Mouse (Mus musculus) CH12.LX (cell line): ENCODE data around the gene Chst15. TPM values are rescaled to one million over a fixed set of nuclear protein-coding genes. Genes with fewer than 3 reads are reported as not detected.

Source experiments
- DNase-seq: peaks from one replicate; pipeline ENCODE4 v3.0.0-alpha.2; 2013; ENCODE audit errors: extremely low read depth
- H3K27ac ChIP-seq: 2 replicates; pipeline ENCODE4 v1.5.1; 2012; ENCODE audit warnings: low read depth, mild to moderate bottlenecking, control low read depth, moderate library complexity; ENCODE audit not compliant: insufficient read depth
- H3K27me3 ChIP-seq: replicated peaks from 2 replicates; pipeline ENCODE3; 2012; ENCODE audit warnings: inconsistent platforms
- H3K36me3 ChIP-seq, 2 experiments: replicated peaks in 1 of 2; 2 replicates each; pipeline versions ENCODE3 to v1.6.1; 2012; ENCODE audit warnings: inconsistent platforms in 1 of 2, low read length in 1 of 2, mild to moderate bottlenecking in 1 of 2, mixed read lengths in 1 of 2, moderate library complexity in 1 of 2; ENCODE audit not compliant: control insufficient read depth in 1 of 2, insufficient read depth in 1 of 2
- H3K4me1 ChIP-seq, 2 experiments: 2 replicates each; pipeline ENCODE4 v1.6.1; 2012; ENCODE audit warnings: inconsistent platforms in 1 of 2, moderate library complexity in 1 of 2; ENCODE audit not compliant: insufficient read depth in 2 of 2, control insufficient read depth in 1 of 2
- H3K4me2 ChIP-seq: 2 replicates; pipeline ENCODE4 v1.6.1; 2012; ENCODE audit warnings: low read depth, mild to moderate bottlenecking, control low read depth; ENCODE audit not compliant: poor library complexity, insufficient read depth, severe bottlenecking
- H3K4me3 ChIP-seq, 3 experiments: fragments of 150-350 bp in 1 of 3; sonication (generic) in 1 of 3; replicated peaks in 1 of 3; 2 replicates each; pipeline versions ENCODE3 to v1.5.1; 2011 to 2012; ENCODE audit warnings: low read depth in 2 of 3, low read length in 2 of 3, mild to moderate bottlenecking in 2 of 3, moderate library complexity in 2 of 3, control low read depth in 1 of 3, improper control_type of control experiment in 1 of 3, inconsistent platforms in 1 of 3, mixed read lengths in 1 of 3; ENCODE audit not compliant: poor library complexity in 1 of 3
- H3K79me2 ChIP-seq: replicated peaks from 2 replicates; pipeline ENCODE4 v1.6.1; 2012; ENCODE audit warnings: mild to moderate bottlenecking, moderate library complexity; ENCODE audit not compliant: control insufficient read depth, poor library complexity, insufficient read depth, severe bottlenecking; ENCODE audit errors: extremely low read depth
- H3K9ac ChIP-seq: 2 replicates; pipeline ENCODE4 v1.6.1; 2012; ENCODE audit warnings: low read depth, mild to moderate bottlenecking, control low read depth, moderate library complexity; ENCODE audit not compliant: insufficient read depth
- H3K9me3 ChIP-seq: replicated peaks from 2 replicates; pipeline ENCODE3; 2012; ENCODE audit warnings: low read length, inconsistent platforms, mixed read lengths
- CHD1 ChIP-seq: IDR thresholded peaks from 2 replicates; pipeline ENCODE4 v1.6.1; 2012; ENCODE audit warnings: low read depth, low read length, improper control_type of control experiment, inconsistent platforms
- E2F4 ChIP-seq: IDR thresholded peaks from 2 replicates; pipeline ENCODE4 v1.6.1; 2011; ENCODE audit warnings: low read depth, low read length, improper control_type of control experiment; ENCODE audit not compliant: insufficient replicate concordance
- ELF1 ChIP-seq: IDR thresholded peaks from 2 replicates; pipeline ENCODE4 v1.6.1; 2014; ENCODE audit warnings: low read depth, mild to moderate bottlenecking, inconsistent platforms, low read length, improper control_type of control experiment
- EP300 ChIP-seq: IDR thresholded peaks from 2 replicates; pipeline ENCODE4 v1.6.1; 2011; ENCODE audit warnings: low read length, improper control_type of control experiment
- ETS1 ChIP-seq: conservative IDR thresholded peaks from 2 replicates; pipeline ENCODE4 v1.6.1; 2012; ENCODE audit warnings: low read depth, mild to moderate bottlenecking, inconsistent platforms, low read length, improper control_type of control experiment, moderate library complexity
- IRF4 ChIP-seq: IDR thresholded peaks from 2 replicates; pipeline ENCODE4 v1.6.1; 2014; ENCODE audit warnings: low read depth, mild to moderate bottlenecking, inconsistent platforms, low read length, improper control_type of control experiment
- JUND ChIP-seq: conservative IDR thresholded peaks from 2 replicates; pipeline ENCODE4 v1.6.1; 2011; ENCODE audit warnings: low read depth, low read length, improper control_type of control experiment
- MAFK ChIP-seq: IDR thresholded peaks from 2 replicates; pipeline ENCODE4 v1.6.1; 2011; ENCODE audit warnings: low read length, improper control_type of control experiment; ENCODE audit not compliant: insufficient replicate concordance
- MAZ ChIP-seq: IDR thresholded peaks from 2 replicates; pipeline ENCODE4 v1.6.1; 2012; ENCODE audit warnings: low read depth, mild to moderate bottlenecking, inconsistent platforms, low read length, improper control_type of control experiment, moderate library complexity
- NRF1 ChIP-seq: IDR thresholded peaks from 2 replicates; pipeline ENCODE4 v1.6.1; 2014; ENCODE audit warnings: low read depth, mild to moderate bottlenecking, inconsistent platforms, low read length, improper control_type of control experiment, moderate library complexity
- POLR2A ChIP-seq: IDR thresholded peaks from 2 replicates; pipeline ENCODE4 v1.6.1; 2011; ENCODE audit warnings: low read depth, mild to moderate bottlenecking, improper control_type of control experiment, low read length
- POLR2AphosphoS2 ChIP-seq: IDR thresholded peaks from 2 replicates; pipeline ENCODE4 v1.6.1; 2011; ENCODE audit warnings: low read depth, low read length, improper control_type of control experiment
- RCOR1 ChIP-seq: conservative IDR thresholded peaks from 2 replicates; pipeline ENCODE4 v1.6.1; 2012; ENCODE audit warnings: low read depth, mild to moderate bottlenecking, inconsistent platforms, low read length, improper control_type of control experiment
- SMC3 ChIP-seq: IDR thresholded peaks from 2 replicates; pipeline ENCODE4 v1.6.1; 2011; ENCODE audit warnings: low read depth, low read length, improper control_type of control experiment
- TCF12 ChIP-seq: IDR thresholded peaks from 2 replicates; pipeline ENCODE4 v1.6.1; 2014; ENCODE audit warnings: low read depth, mild to moderate bottlenecking, inconsistent platforms, low read length, improper control_type of control experiment
- UBTF ChIP-seq: IDR thresholded peaks from 2 replicates; pipeline ENCODE4 v1.6.1; 2012; ENCODE audit warnings: low read depth, mild to moderate bottlenecking, inconsistent platforms, low read length, improper control_type of control experiment, moderate library complexity
- USF1 ChIP-seq: IDR thresholded peaks from 2 replicates; pipeline ENCODE4 v1.6.1; 2014; ENCODE audit warnings: low read depth, mild to moderate bottlenecking, inconsistent platforms, low read length, improper control_type of control experiment
- ZKSCAN1 ChIP-seq: IDR thresholded peaks from 2 replicates; pipeline ENCODE4 v1.6.1; 2012; ENCODE audit warnings: low read depth, inconsistent platforms, low read length, improper control_type of control experiment, borderline replicate concordance
- ZMIZ1 ChIP-seq: IDR thresholded peaks from 2 replicates; pipeline ENCODE4 v1.6.1; 2012; ENCODE audit warnings: low read depth, mild to moderate bottlenecking, inconsistent platforms, low read length, improper control_type of control experiment
- ZNF384 ChIP-seq: IDR thresholded peaks from 2 replicates; pipeline ENCODE4 v1.6.1; 2012; ENCODE audit warnings: low read depth, low read length, improper control_type of control experiment, inconsistent platforms
- dilution Hi-C: fragments of 300-500 bp; cut with MboI; formaldehyde crosslinking; loops from 2 replicates; pipeline ENCODE4 v1.14.3; 2020; ENCODE audit warnings: low sequenced_read_pairs; ENCODE audit not compliant: extremely low pct_unique_long_range_greater_than_20kb, extremely low pct_ligation_motif_present
- in situ Hi-C: fragments of 300-500 bp; cut with MboI; formaldehyde crosslinking; loops from 3 replicates; pipeline ENCODE4 v1.14.3; 2019; ENCODE audit warnings: low sequenced_read_pairs, low pct_ligation_motif_present, low pct_unique_long_range_greater_than_20kb, mixed read lengths
- polyA plus RNA-seq: library from polyadenylated mRNA; unstranded; fragments of >175 nt; gene quantifications from 2 replicates; pipeline ENCODE4 v1.2.1, GENCODE M21; 2012; ENCODE audit warnings: low read depth; ENCODE audit not compliant: insufficient read length
- total RNA-seq, 2 experiments: library from RNA; depleted of rRNA; stranded (reverse); fragments of 300-350 nt in 1 of 2; fragments of >200 nt in 1 of 2; gene quantifications; 2 replicates each; pipeline ENCODE4 v1.2.3; 2012 to 2014

The Chst15 gene
- total and polyA plus RNA-seq, 3 experiments, result 0.42 to 0.81 (median 0.57) TPM

DNA sequence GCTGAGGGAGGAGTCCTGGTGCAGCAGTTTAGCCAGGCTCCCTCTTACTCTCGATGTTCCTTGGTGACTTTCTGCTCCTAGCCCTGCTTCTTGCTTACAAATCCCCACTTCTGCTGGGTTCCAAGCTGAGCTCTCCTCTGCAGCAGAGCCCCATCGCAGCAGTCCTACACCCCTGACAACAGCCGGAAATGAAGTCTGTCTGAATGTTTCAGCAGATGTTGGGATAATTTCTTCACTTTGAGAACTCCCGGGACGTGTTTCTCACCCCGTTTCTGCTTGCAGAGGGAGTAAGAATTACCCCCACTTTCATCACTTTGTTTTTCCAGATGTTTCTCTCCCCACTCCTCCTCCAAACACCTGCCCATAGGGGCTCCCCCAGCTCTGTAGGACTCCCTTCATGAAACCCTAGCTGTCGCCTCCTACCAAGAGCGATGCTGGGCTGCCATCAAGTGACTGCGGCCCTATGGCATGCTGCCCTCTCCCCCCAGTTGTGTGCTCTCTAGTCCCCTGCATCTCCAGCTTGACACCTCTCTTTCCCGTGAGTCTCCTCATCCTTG lies 67.4 kb downstream of the Chst15 start:
- Histone ChIP-seq H3K27me3 (peaks cover 12% of the 10 kb centered on the region), H3K36me3 (no peaks in the 10 kb centered on the region), H3K9me3 (no peaks in the 10 kb centered on the region), H3K9ac (no peak overlapping the region), H3K4me3 (no peak overlapping the region)
- DNase-seq, result no peak
- in situ Hi-C loops (no loop called here), dilution Hi-C loops (no loop called here)
- TF ChIP-seq MAZ, result no peak
- TF ChIP-seq NRF1, result no peak
- TF ChIP-seq USF1, result no peak
- TF ChIP-seq ZKSCAN1, result no peak
- no peak for TF ChIP-seq POLR2AphosphoS2
- no peak for TF ChIP-seq JUND
- TF ChIP-seq ZNF384, result no peak
- TF ChIP-seq SMC3, result no peak
- TF ChIP-seq ZMIZ1, result no peak
- TF ChIP-seq ETS1, result no peak
- TF ChIP-seq, all 38 proteins: peak for 0
- Histone ChIP-seq H3K4me1 (0 out of 4 replicates have a peak, but pooled peaks cover 2 to 3% of the 10 kb centered on the region in 2 experiments), H3K79me2 (no peaks in the 10 kb centered on the region), H3K27ac (no peak overlapping the region), H3K4me2 (no peak overlapping the region)

- Histone ChIP-seq H3K4me1 (0 out of 4 replicates have a peak, but pooled peaks cover 2 to 3% of the 10 kb centered on the region in 2 experiments), H3K9ac (no peak overlapping the region), H3K79me2 (no peaks in the 10 kb centered on the region), H3K36me3 (no peaks in the 10 kb centered on the region), H3K9me3 (no peaks in the 10 kb centered on the region), H3K27ac (no peak overlapping the region), H3K4me3 (no peak overlapping the region), H3K4me2 (no peak overlapping the region), H3K27me3 (peaks cover 10% of the 10 kb centered on the region)
- DNase-seq, result no peak
- no peak for TF ChIP-seq POLR2A
- no peak for TF ChIP-seq TCF12
- no peak for TF ChIP-seq ZNF384
- no peak for TF ChIP-seq EP300
- no peak for TF ChIP-seq IRF4
- TF ChIP-seq MAFK, result no peak
- TF ChIP-seq UBTF, result no peak
- no peak for TF ChIP-seq RCOR1
- no peak for TF ChIP-seq ELF1
- no peak for TF ChIP-seq NRF1
- no peak for TF ChIP-seq ZKSCAN1
- TF ChIP-seq POLR2AphosphoS2, result no peak
- no peak for TF ChIP-seq CHD1
- no peak for TF ChIP-seq E2F4
- in situ Hi-C loops, result no loop called here
- dilution Hi-C loops, result no loop called here
Measured at GRCm38 (mm10) chr7:132247567-132247966, 69.5 kb downstream of the Chst15 start.
